Mouse (Mus musculus): ENCODE results near the gene Myl6b. TPM values are rescaled to one million over a fixed set of nuclear protein-coding genes. Genes with fewer than 3 reads are reported as not detected.
"Not testable (repeated sequence)": the region's sequence is repeated elsewhere in the genome, so short reads cannot be mapped to it uniquely, and the experiment has no call there.

The Myl6b gene
- polyA plus RNA-seq, 1 experiment from 2014 or later, result 3.0 TPM

GRCm38 (mm10) chr10:128511761-128512160 lies 13.3 kb upstream of the Myl6b start:
- no peak overlapping the region for H3K4me3 ChIP-seq
- no peak overlapping the region for H3K27ac ChIP-seq (replicated peaks)
- 85% methylated on average over 12 of the region's 12 CpGs for WGBS
- no peaks in the 10 kb centered on the region for H3K9me3 ChIP-seq
- H3K4me1 ChIP-seq, result no peaks in the 10 kb centered on the region
- H3K9ac ChIP-seq (replicated peaks), result no peak overlapping the region
- H3K27me3 ChIP-seq, result peaks cover 19% of the 10 kb centered on the region
- H3K36me3 ChIP-seq, result peaks cover 15% of the 10 kb centered on the region; the same call in 1 of the 2 replicates
- ATAC-seq (ENCODE audit: low FRiP score, low read depth), result no peak
- no peak overlapping the region for H3K4me2 ChIP-seq (replicated peaks)

- H3K27ac ChIP-seq (replicated peaks), result no peak overlapping the region
- ATAC-seq (ENCODE audit: low FRiP score, low read depth), result no peak
- H3K9ac ChIP-seq (replicated peaks), result no peak overlapping the region
- H3K4me1 ChIP-seq, result no peaks in the 10 kb centered on the region
- H3K9me3 ChIP-seq, result no peaks in the 10 kb centered on the region
- 90% methylated on average over 9 of the region's 9 CpGs for WGBS
- peaks cover 13% of the 10 kb centered on the region for H3K27me3 ChIP-seq
- no peak overlapping the region for H3K4me2 ChIP-seq (replicated peaks)
- H3K36me3 ChIP-seq, result peaks cover 15% of the 10 kb centered on the region; the same call in 1 of the 2 replicates
- no peak overlapping the region for H3K4me3 ChIP-seq
These were observed 12.7 kb upstream of the Myl6b start for GRCm38 (mm10) chr10:128511189-128511588.

DNA sequence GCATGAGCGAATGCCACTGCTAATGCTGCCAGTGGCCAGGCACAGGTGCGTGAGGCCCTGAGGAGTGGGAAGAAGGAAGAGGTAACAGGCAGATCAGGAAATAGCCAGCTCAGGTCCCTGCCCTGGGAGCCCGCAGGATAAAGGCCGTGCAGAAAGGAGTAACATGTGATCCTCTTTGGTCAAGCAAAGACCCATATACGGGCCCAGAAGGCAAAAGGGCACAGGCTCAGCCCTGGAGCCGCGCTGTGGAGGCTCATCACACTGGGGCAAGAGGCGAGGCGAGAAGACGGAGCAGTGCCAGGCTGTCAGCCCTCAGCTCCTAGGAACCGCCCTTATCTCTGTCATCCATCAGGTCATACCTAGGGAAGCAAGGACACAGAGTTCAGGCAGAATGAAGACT lies 11.8 kb upstream of the Myl6b start:
- peaks cover 15% of the 10 kb centered on the region; the same call in 1 of the 2 replicates for H3K36me3 ChIP-seq
- no peak overlapping the region for H3K27ac ChIP-seq (replicated peaks)
- H3K4me2 ChIP-seq (replicated peaks), result no peak overlapping the region
- H3K9ac ChIP-seq (replicated peaks), result no peak overlapping the region
- H3K9me3 ChIP-seq, result 0 out of 2 replicates have a peak, but pooled peaks cover 4% of the 10 kb centered on the region
- ATAC-seq (ENCODE audit: low FRiP score, low read depth), result no peak
- 86% methylated on average over 11 of the region's 11 CpGs for WGBS
- no peaks in the 10 kb centered on the region for H3K4me1 ChIP-seq
- no peak overlapping the region for H3K4me3 ChIP-seq
- peaks cover 5% of the 10 kb centered on the region for H3K27me3 ChIP-seq

DNA sequence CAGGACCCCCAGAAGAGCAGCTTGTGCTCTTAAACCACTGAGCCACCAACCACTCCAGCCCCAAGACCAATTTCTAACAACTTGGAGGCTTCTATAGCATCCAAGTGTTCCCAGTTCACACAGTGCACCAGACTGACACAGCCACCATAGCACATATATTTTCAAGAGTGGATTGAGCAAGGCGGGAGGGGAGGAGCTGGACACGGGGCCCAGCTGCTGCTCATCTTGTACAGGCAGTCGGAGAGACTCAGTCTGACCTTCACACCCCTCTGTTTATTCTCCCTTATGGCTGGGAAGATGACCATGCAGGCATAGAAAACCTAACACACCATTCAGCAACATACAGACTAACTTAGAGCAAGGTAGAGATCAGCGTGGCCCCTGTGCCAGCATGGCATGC lies 11.3 kb upstream of the Myl6b start:
- no peak for ATAC-seq (ENCODE audit: low FRiP score, low read depth)
- Histone ChIP-seq H3K9ac (replicated peaks) (no peak overlapping the region), H3K36me3 (peaks cover 12% of the 10 kb centered on the region; the same call in 1 of the 2 replicates), H3K4me3 (no peak overlapping the region), H3K4me1 (no peaks in the 10 kb centered on the region), H3K27me3 (peaks cover under 1% of the 10 kb centered on the region; the same call in 1 of the 2 replicates), H3K4me2 (replicated peaks) (no peak overlapping the region), H3K27ac (replicated peaks) (no peak overlapping the region), H3K9me3 (0 out of 2 replicates have a peak, but pooled peaks cover 4% of the 10 kb centered on the region)
- WGBS, result 88% methylated on average over 4 of the region's 4 CpGs

GRCm38 (mm10) chr10:128509203-128509602 lies 10.7 kb upstream of the Myl6b start:
- Histone ChIP-seq H3K4me2 (replicated peaks) (no peak overlapping the region), H3K27ac (replicated peaks) (no peak overlapping the region), H3K36me3 (peaks cover 12% of the 10 kb centered on the region; the same call in 1 of the 2 replicates), H3K9ac (replicated peaks) (no peak overlapping the region), H3K9me3 (0 out of 2 replicates have a peak, but pooled peaks cover 4% of the 10 kb centered on the region), H3K27me3 (no peaks in the 10 kb centered on the region), H3K4me1 (no peaks in the 10 kb centered on the region), H3K4me3 (no peak overlapping the region)
- no peak for ATAC-seq (ENCODE audit: low FRiP score, low read depth)
- 89% methylated on average over 9 of the region's 9 CpGs for WGBS

DNA sequence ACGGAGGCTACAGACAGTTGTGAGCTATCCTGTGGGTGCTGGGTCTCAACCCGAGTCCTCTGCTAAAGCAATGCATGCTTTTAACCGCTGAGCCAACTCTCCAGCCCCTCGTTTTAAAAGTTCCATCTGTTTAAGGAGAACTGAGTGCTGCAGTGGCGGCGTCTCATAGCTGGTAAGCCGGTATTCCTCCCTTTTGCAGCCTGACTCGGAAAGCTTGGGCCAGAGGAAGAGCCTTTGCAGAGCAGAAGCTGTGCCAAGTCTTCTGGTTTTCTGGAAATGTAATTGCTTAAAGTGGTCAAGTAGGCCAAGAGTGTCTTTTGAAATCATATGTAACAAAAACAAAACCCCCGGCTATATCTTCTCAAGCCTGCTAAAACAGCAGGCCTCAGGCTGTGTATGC lies 9.8 kb upstream of the Myl6b start:
- Histone ChIP-seq H3K4me2 (replicated peaks) (no peak overlapping the region), H3K9me3 (0 out of 2 replicates have a peak, but pooled peaks cover 4% of the 10 kb centered on the region), H3K4me3 (no peak overlapping the region), H3K27me3 (no peaks in the 10 kb centered on the region), H3K27ac (replicated peaks) (no peak overlapping the region), H3K9ac (replicated peaks) (no peak overlapping the region), H3K4me1 (no peaks in the 10 kb centered on the region), H3K36me3 (peaks cover 12% of the 10 kb centered on the region; the same call in 1 of the 2 replicates)
- ATAC-seq (ENCODE audit: low FRiP score, low read depth), result no peak
- 84% methylated on average over 9 of the region's 9 CpGs for WGBS

GRCm38 (mm10) chr10:128505974-128506373 lies 7.5 kb upstream of the Myl6b start:
- Histone ChIP-seq H3K27ac (replicated peaks) (no peak overlapping the region), H3K27me3 (no peaks in the 10 kb centered on the region), H3K4me2 (replicated peaks) (no peak overlapping the region), H3K4me1 (no peaks in the 10 kb centered on the region), H3K36me3 (peaks cover 12% of the 10 kb centered on the region; the same call in 1 of the 2 replicates), H3K9me3 (0 out of 2 replicates have a peak, but pooled peaks cover 4% of the 10 kb centered on the region), H3K9ac (replicated peaks) (no peak overlapping the region), H3K4me3 (no peak overlapping the region)
- 93% methylated on average over 14 of the region's 14 CpGs for WGBS
- no peak for ATAC-seq (ENCODE audit: low FRiP score, low read depth)

GRCm38 (mm10) chr10:128505371-128505667 lies 6.8 kb upstream of the Myl6b start:
- not testable (repeated sequence) for H3K36me3 ChIP-seq; H3K27ac ChIP-seq (replicated peaks); H3K4me1 ChIP-seq; H3K4me3 ChIP-seq; ATAC-seq (ENCODE audit: low FRiP score, low read depth); H3K9ac ChIP-seq (replicated peaks); H3K4me2 ChIP-seq (replicated peaks); H3K9me3 ChIP-seq; H3K27me3 ChIP-seq
- 88% methylated on average over 5 of the region's 5 CpGs for WGBS

DNA sequence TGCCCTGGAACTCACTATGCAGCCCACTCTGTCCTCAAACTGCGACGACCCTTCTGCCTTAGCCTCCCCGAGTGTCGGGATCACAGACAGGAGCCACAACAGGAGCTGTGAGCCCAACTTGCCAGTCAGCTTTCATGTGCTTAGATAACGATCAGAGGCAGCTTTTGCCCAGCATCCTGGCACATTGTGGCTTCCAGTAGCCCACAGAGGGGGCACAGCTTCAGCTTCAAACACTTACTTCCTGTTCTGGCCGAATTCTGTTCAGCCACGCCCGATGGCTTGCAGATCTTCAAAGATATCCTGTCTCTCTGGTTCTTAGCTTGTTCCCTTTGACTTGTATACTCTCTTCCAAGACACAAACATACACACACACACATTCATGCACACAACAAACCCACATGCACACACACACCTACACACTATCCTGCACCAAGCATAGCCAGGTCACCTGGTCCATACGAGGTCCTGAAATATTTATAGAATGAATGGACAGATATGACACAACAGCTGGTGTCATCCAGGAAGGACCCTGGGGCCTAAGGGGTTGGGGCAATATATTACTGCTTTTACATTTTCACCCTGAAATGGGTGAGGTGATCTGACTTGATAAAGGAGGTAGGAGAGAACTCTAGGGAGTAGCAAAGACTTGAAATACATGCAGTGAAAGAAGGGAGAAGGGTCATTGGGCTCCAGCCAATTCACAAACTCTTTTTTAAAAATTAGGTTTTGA lies 6.3 kb upstream of the Myl6b start:
- ATAC-seq (ENCODE audit: low FRiP score, low read depth), result no peak
- Histone ChIP-seq H3K9ac (replicated peaks) (no peak overlapping the region), H3K4me1 (no peaks in the 10 kb centered on the region), H3K27me3 (no peaks in the 10 kb centered on the region), H3K9me3 (0 out of 2 replicates have a peak, but pooled peaks cover 4% of the 10 kb centered on the region), H3K27ac (replicated peaks) (no peak overlapping the region), H3K4me3 (no peak overlapping the region), H3K36me3 (0 out of 2 replicates have a peak, but pooled peaks cover 2% of the 10 kb centered on the region), H3K4me2 (replicated peaks) (no peak overlapping the region)
- WGBS, result 87% methylated on average over 9 of the region's 9 CpGs

GRCm38 (mm10) chr10:128504012-128504411 lies 5.5 kb upstream of the Myl6b start:
- Histone ChIP-seq H3K4me2 (replicated peaks) (no peak overlapping the region), H3K4me3 (no peak overlapping the region), H3K4me1 (peaks cover 6% of the 10 kb centered on the region), H3K27me3 (no peaks in the 10 kb centered on the region), H3K27ac (replicated peaks) (no peak overlapping the region), H3K9ac (replicated peaks) (no peak overlapping the region), H3K36me3 (no peaks in the 10 kb centered on the region), H3K9me3 (0 out of 2 replicates have a peak, but pooled peaks cover 4% of the 10 kb centered on the region)
- no peak for ATAC-seq (ENCODE audit: low FRiP score, low read depth)
- WGBS, result 82% methylated on average over 3 of the region's 3 CpGs

DNA sequence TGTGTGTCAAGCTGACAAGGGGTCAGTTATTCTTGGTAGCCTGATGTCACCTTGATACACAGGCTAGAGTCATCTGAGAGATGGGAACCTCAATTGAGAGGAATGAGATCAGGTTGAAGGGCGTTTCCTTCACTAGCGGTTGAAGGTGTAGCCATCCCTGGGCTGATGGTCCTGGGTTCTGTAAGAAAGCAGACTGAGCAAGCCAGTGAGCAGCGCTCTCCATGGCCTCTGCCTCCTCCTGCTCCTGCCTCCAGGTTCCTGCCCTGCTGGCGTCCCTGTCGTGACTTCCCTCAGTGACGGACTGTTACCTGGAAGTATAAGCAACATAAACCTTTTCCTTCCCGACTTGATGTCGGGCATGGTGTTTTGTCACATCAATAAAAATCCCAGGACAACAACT lies 5.0 kb upstream of the Myl6b start:
- Histone ChIP-seq H3K9me3 (0 out of 2 replicates have a peak, but pooled peaks cover 4% of the 10 kb centered on the region), H3K4me1 (peaks cover 6% of the 10 kb centered on the region), H3K9ac (replicated peaks) (no peak overlapping the region), H3K27ac (replicated peaks) (no peak overlapping the region), H3K4me2 (replicated peaks) (no peak overlapping the region), H3K36me3 (no peaks in the 10 kb centered on the region), H3K27me3 (no peaks in the 10 kb centered on the region), H3K4me3 (no peak overlapping the region)
- ATAC-seq (ENCODE audit: low FRiP score, low read depth), result no peak
- 81% methylated on average over 8 of the region's 8 CpGs for WGBS

DNA sequence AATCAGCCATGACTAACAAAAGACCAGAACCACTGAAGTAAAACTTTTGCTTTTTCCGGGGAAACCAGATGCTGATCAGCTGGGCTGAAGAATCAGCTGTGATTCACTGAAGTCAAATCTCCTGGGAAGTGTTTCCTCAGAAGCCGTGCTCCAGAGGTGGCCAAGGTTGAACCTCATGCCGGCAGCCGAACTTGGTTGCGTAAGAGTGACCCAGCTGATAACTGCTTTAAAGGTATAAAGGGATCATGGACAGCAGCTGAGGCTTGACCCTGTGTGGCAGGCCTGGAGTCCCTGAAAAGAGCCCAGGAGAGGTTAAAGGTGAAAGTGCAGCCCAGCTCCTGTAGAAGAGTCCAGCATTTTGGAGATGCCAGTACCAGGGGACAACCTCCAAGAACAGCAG lies 3.9 kb upstream of the Myl6b start:
- Histone ChIP-seq H3K4me2 (replicated peaks) (no peak overlapping the region), H3K4me1 (peaks cover 12% of the 10 kb centered on the region), H3K9ac (replicated peaks) (no peak overlapping the region), H3K27ac (replicated peaks) (no peak overlapping the region), H3K4me3 (no peak overlapping the region), H3K9me3 (0 out of 2 replicates have a peak, but pooled peaks cover 4% of the 10 kb centered on the region), H3K36me3 (no peaks in the 10 kb centered on the region), H3K27me3 (no peaks in the 10 kb centered on the region)
- no peak for ATAC-seq (ENCODE audit: low FRiP score, low read depth)
- WGBS, result 78% methylated on average over 5 of the region's 5 CpGs

Data from midbrain, embryonic 12.5 days (tissue).